Mouse (Mus musculus): ENCODE measurements around the gene Prkab2. TPM values are rescaled to one million over a fixed set of nuclear protein-coding genes. Genes with fewer than 3 reads are reported as not detected.

The Prkab2 gene
- polyA plus RNA-seq, 1 experiment: 2.2 TPM

DNA sequence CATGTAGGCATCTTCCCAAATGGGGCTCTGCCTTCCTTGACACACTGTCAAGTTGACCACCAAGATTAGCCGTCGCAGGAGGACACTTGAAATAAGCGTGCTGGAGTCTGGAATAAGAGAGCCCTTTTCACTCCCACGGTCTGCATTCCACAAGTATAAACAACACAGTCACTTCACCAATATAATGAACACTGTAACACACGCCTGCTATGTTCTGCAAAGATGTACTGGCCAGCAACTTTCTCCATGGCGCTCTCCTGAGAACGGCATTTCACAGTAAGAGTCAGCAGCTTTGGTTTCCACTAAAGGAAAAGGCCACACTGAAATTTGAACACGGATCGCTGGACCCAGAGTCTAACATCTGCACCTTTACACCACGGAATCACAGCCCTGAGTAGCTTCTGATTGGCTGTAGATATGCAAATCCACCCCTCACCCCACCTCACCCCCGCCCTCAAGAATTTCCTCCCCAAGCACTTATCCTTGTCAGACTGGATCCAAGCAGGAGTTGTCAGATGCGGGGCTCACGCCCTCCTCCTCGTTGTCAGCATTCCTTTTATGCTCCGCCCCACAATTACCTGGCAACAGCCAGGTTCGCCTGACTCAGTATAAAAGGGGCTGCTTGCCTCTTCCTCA is 25.7 kb downstream of the Prkab2 start:
- Histone ChIP-seq H3K4me1 (peaks cover 39% of the 10 kb centered on the region), H3K4me3 (replicated peaks) (no peak overlapping the region), H3K27me3 (replicated peaks) (peaks cover 42% of the 10 kb centered on the region), H3K36me3 (replicated peaks; ENCODE audit: low read length) (no peaks in the 10 kb centered on the region), H3K9me3 (no peaks in the 10 kb centered on the region)
- no peak for TF ChIP-seq GATA1 (IDR thresholded peaks at IDR 0.05; ENCODE audit: borderline replicate concordance, low read length)
- no peak for TF ChIP-seq FLI1 (IDR thresholded peaks at IDR 0.05; ENCODE audit: low read length)

DNA sequence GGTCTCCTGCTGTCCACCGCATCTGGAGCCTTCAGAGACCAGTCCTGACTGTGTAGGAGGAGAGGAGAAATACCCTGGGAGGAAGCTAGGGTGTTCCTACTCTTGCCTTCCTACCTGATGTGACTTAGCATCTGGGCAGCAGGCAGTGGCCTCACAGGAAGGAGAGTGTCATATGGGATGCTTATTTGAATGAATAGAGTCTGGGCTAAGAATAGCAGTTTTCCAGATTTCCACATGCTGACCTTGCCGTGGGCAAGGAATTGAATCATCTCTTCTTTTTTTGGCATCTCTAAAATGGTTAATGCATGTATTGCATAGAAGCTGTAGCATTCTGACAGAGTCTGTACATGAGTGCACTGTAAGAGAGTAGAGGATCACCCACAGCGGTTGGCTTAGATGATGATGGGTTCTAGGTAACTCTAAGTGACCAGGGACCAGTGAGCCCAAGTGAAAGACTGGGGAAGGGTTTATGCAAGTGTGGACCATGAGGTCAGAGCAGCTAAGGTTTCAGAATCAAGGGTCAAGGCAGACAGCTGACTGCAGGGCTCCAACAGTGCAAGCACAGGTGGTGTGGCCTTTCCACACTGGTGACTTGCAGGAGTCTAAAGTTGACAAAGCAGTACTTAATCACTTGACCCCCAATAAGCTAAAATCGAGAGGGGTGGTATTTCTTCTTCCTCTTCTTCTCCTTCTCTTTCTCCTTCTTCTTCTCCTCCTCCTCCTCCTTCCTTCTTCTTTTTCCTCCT is 28.6 kb downstream of the Prkab2 start:
- Histone ChIP-seq H3K27me3 (replicated peaks) (peaks cover 48% of the 10 kb centered on the region), H3K4me3 (replicated peaks) (no peak overlapping the region), H3K4me1 (peaks cover 27% of the 10 kb centered on the region), H3K9me3 (no peaks in the 10 kb centered on the region), H3K36me3 (replicated peaks; ENCODE audit: low read length) (no peaks in the 10 kb centered on the region)
- TF ChIP-seq GATA1 (IDR thresholded peaks at IDR 0.05; ENCODE audit: borderline replicate concordance, low read length) (no peak), FLI1 (IDR thresholded peaks at IDR 0.05; ENCODE audit: low read length) (no peak)

DNA sequence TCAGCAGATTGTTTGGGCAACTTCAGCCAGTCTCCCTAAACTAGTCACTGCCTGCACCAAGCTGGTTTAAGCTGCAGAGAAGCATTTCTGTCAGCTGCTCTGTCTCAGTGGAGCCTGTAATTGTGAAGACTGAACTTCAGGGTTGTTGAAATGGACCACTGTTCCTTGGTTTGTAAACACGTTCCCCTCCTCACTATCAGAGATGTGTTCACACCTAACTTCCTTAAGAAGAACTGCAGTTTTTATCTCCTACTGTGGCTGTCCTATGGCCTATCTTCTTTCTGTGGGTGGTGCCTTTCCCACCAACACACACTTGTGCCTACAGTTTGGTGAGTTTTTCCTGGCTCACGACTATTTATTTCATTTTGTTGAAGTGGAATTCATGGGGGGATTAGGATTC is 31.3 kb downstream of the Prkab2 start:
- Histone ChIP-seq H3K36me3 (replicated peaks; ENCODE audit: low read length) (no peaks in the 10 kb centered on the region), H3K4me1 (peaks cover 8% of the 10 kb centered on the region), H3K4me3 (replicated peaks) (no peak overlapping the region), H3K27me3 (replicated peaks) (peaks cover 54% of the 10 kb centered on the region), H3K9me3 (no peaks in the 10 kb centered on the region)
- TF ChIP-seq GATA1 (IDR thresholded peaks at IDR 0.05; ENCODE audit: borderline replicate concordance, low read length) (no peak), FLI1 (IDR thresholded peaks at IDR 0.05; ENCODE audit: low read length) (no peak)

DNA sequence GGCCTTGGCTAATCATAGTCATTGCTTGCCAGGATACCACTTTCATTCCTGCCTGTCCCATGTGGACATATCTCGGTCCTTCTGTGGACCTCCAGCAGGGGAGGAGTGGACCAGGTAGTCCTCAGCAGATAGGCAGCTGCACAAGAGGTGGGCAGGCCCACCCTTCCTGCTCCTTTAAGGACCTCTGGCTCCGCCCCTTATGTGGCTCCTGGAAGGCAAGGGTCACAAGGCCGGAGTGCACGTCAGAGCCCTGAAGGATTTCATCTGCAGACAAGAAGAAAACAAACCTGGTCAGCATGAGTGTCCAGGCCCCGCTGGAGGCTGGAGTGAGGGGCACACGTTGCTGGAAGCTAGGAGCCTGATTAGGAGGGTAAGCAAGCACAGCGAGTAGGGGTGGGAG is 32.6 kb downstream of the Prkab2 start:
- no peak overlapping the region for H3K4me3 ChIP-seq (replicated peaks)
- no peaks in the 10 kb centered on the region for H3K9me3 ChIP-seq
- H3K4me1 ChIP-seq: peaks cover 3% of the 10 kb centered on the region; the same call in 1 of the 2 replicates
- H3K27me3 ChIP-seq (replicated peaks): peaks cover 56% of the 10 kb centered on the region
- H3K36me3 ChIP-seq (replicated peaks; ENCODE audit: low read length): no peaks in the 10 kb centered on the region
- TF ChIP-seq FLI1 (IDR thresholded peaks at IDR 0.05; ENCODE audit: low read length) (no peak), GATA1 (IDR thresholded peaks at IDR 0.05; ENCODE audit: borderline replicate concordance, low read length) (no peak)

DNA sequence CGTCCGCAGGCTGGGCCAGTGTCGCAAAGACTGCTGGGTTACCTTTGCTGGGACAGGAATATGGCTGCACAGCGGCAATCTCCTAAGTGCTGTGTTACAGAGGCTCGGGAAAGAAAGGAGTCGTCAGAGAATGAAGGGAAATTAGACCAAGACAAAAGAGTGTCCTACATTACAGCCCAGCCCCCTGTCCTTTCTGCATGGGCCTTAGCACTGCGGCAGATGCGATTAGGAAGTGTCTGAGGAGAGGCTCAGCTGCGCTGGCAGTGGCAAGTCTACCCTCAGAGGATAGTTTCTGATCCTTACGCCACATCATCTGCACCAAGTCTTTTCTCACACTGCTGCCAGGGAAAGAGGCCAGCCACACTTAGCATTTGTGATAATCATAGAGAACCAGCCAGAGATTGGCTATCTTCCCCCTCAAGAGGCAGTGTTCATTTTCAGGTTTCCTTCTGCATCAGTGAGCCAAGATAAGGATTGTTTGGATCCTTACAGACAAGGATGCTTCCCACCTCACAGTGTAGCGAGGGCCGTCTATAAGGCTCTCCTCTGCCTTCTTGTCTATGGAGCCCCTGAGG is 33.5 kb downstream of the Prkab2 start:
- Histone ChIP-seq H3K4me3 (replicated peaks) (no peak overlapping the region), H3K36me3 (replicated peaks; ENCODE audit: low read length) (no peaks in the 10 kb centered on the region), H3K27me3 (replicated peaks) (peaks cover 51% of the 10 kb centered on the region), H3K4me1 (no peaks in the 10 kb centered on the region; the same call in 1 of the 2 replicates), H3K9me3 (no peaks in the 10 kb centered on the region)
- TF ChIP-seq FLI1 (IDR thresholded peaks at IDR 0.05; ENCODE audit: low read length) (no peak), GATA1 (IDR thresholded peaks at IDR 0.05; ENCODE audit: borderline replicate concordance, low read length) (no peak)

DNA sequence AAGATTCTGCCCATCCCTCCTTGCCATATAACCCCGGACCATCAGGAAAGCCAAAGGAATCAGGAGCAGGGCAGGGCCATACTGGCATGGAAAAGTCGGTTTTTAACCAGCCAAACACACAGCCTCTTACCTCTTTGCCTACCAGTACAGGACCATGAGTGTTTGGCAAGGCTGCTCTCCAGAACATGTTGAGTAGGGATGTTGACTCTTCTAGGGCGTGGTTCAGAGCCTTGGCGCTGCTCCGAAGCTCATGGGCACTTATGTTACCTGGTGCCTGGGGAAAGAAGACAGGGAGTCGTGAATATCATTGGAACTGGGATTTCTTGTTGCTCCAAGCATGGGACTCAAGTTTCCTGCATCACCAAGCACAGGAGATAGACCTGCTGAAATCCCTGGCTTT is 35.8 kb downstream of the Prkab2 start:
- H3K4me3 ChIP-seq (replicated peaks): no peak overlapping the region
- peaks cover 45% of the 10 kb centered on the region for H3K27me3 ChIP-seq (replicated peaks)
- no peaks in the 10 kb centered on the region; the same call in 1 of the 2 replicates for H3K4me1 ChIP-seq
- H3K36me3 ChIP-seq (replicated peaks; ENCODE audit: low read length): no peaks in the 10 kb centered on the region
- H3K9me3 ChIP-seq: no peaks in the 10 kb centered on the region
- TF ChIP-seq FLI1 (IDR thresholded peaks at IDR 0.05; ENCODE audit: low read length) (no peak), GATA1 (IDR thresholded peaks at IDR 0.05; ENCODE audit: borderline replicate concordance, low read length) (no peak)

DNA sequence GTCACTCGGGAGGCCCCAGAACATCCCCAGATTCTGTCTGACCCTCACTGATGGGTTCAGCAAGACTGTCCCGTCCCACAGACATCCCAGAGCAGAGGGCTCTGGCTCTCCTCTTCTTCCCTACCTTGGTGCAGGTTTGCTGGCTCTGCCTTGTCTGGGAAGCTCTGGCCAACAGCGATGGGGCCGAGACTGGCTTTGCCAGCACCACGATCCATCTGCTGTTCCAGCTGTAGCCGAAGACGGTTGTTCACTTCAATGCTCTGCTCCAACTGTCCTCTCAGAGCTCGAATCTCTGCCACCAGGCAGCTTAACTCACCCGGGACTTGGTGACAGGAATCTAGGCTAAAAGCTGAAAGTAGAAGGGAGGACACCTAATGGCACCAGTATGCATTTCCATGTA is 38.9 kb downstream of the Prkab2 start:
- Histone ChIP-seq H3K9me3 (no peaks in the 10 kb centered on the region), H3K27me3 (replicated peaks) (peaks cover 47% of the 10 kb centered on the region), H3K4me1 (no peaks in the 10 kb centered on the region), H3K4me3 (replicated peaks) (no peak overlapping the region), H3K36me3 (replicated peaks; ENCODE audit: low read length) (no peaks in the 10 kb centered on the region)
- no peak for TF ChIP-seq FLI1 (IDR thresholded peaks at IDR 0.05; ENCODE audit: low read length)
- no peak for TF ChIP-seq GATA1 (IDR thresholded peaks at IDR 0.05; ENCODE audit: borderline replicate concordance, low read length)

DNA sequence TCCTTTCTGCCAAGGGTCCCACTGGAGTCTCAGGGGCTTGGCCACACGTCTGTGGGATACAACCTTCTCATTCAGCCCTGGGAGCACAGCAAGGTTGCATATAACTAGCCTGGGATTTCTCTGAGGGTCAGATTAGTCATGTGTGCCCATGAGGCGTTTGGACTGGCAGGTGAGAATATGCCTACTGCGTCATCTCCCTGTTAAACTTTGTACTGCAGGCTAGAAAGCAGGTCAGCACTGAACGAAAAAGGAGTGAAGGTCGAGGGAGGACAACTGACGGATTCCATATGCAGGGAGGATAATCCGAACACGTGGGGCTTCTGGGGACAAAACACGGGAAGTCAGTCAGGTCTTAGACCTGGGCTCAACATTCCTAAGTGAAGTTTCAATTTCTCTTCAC is 39.3 kb downstream of the Prkab2 start:
- TF ChIP-seq GATA1 (IDR thresholded peaks at IDR 0.05; ENCODE audit: borderline replicate concordance, low read length) (no peak), FLI1 (IDR thresholded peaks at IDR 0.05; ENCODE audit: low read length) (no peak)
- H3K9me3 ChIP-seq: no peaks in the 10 kb centered on the region

DNA sequence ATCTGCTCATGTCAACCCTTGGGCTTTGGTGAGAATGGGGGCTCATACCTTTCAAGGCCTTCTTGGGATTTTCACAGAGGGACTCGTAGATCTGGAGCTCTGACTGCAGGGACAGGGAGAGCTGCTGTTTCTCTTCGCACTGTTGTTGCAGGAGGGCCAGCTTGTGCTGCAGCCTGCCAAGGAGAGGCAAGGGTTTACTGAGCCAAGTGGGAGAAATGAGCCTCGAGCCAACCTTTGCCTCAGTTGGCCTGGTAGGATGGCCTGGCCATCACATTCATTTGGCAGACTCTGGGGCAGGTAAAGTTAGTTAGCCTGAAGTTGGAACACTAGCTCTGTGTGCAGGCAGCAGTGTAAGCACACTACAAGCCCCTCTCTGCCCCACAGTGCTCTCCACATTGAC is 41.1 kb downstream of the Prkab2 start:
- Histone ChIP-seq H3K4me3 (replicated peaks) (no peak overlapping the region), H3K4me1 (no peaks in the 10 kb centered on the region), H3K9me3 (no peaks in the 10 kb centered on the region), H3K36me3 (replicated peaks; ENCODE audit: low read length) (no peaks in the 10 kb centered on the region), H3K27me3 (replicated peaks) (peaks cover 38% of the 10 kb centered on the region)
- TF ChIP-seq GATA1 (IDR thresholded peaks at IDR 0.05; ENCODE audit: borderline replicate concordance, low read length) (no peak), FLI1 (IDR thresholded peaks at IDR 0.05; ENCODE audit: low read length) (no peak)

More for the DNA sequence above, 39.3 kb downstream of the Prkab2 start:
- H3K36me3 ChIP-seq (replicated peaks; ENCODE audit: low read length): no peaks in the 10 kb centered on the region
- H3K4me3 ChIP-seq (replicated peaks): no peak overlapping the region
- peaks cover 45% of the 10 kb centered on the region for H3K27me3 ChIP-seq (replicated peaks)
- H3K4me1 ChIP-seq: no peaks in the 10 kb centered on the region

DNA sequence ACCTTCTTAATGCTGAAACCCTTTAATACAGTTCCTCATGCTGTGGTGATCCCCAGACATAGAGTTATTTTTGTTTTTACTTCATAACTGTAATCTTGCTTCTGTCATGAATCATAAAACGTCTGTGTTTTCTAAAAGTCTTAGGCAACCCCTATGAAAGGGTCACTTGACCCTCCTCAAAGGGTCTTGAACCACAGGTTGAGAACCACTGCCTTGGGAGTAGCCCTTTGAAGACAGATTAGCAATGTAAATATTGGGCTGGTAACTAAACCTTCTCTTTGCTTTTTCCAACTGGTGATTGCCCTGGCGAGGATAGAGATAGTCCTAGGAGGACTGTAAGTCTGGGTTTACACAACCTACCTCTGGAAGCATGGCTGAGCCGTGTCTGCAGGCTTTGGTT is 43.2 kb downstream of the Prkab2 start:
- no peaks in the 10 kb centered on the region for H3K4me1 ChIP-seq
- H3K4me3 ChIP-seq (replicated peaks): no peak overlapping the region
- H3K9me3 ChIP-seq: no peaks in the 10 kb centered on the region
- no peak for TF ChIP-seq FLI1 (IDR thresholded peaks at IDR 0.05; ENCODE audit: low read length)
- no peak for TF ChIP-seq GATA1 (IDR thresholded peaks at IDR 0.05; ENCODE audit: borderline replicate concordance, low read length)
- H3K27me3 ChIP-seq (replicated peaks): peaks cover 33% of the 10 kb centered on the region
- no peaks in the 10 kb centered on the region for H3K36me3 ChIP-seq (replicated peaks; ENCODE audit: low read length)

All from megakaryocyte, embryonic 14.5 days (primary cell).